Mouse (Mus musculus): ENCODE measurements around the gene Stard3.
A peak's percentile ranks its signal among the peaks of the same experiment; 100 is the strongest.

Gene Stard3

GRCm38 (mm10) chr11:98329081-98329959 lies 28.8 kb upstream of the Stard3 start, which contains the start of gene Neurod2:
Gene Neurod2, minus strand, starts transcription at chr11:98329648.
- no peak for DNase-seq (ENCODE audit: low spot score)

GRCm38 (mm10) chr11:98329960-98330744 lies 28.0 kb upstream of the Stard3 start:
- no peak for DNase-seq (ENCODE audit: low spot score)

- no peak for DNase-seq (ENCODE audit: low spot score)
Measured at GRCm38 (mm10) chr11:98330745-98331204, 27.4 kb upstream of the Stard3 start.

- no peak for DNase-seq (ENCODE audit: low spot score)
Measured at GRCm38 (mm10) chr11:98331401-98331800, 26.8 kb upstream of the Stard3 start.

- no peak for DNase-seq (ENCODE audit: low spot score)
Measured at GRCm38 (mm10) chr11:98332186-98332585, 26.0 kb upstream of the Stard3 start.

GRCm38 (mm10) chr11:98332841-98333240 lies 25.3 kb upstream of the Stard3 start:
- DNase-seq (ENCODE audit: low spot score) = no peak

GRCm38 (mm10) chr11:98333263-98333696 lies 24.9 kb upstream of the Stard3 start:
- no peak for DNase-seq (ENCODE audit: low spot score)

- DNase-seq (ENCODE audit: low spot score) = no peak
Measured at GRCm38 (mm10) chr11:98333981-98334741, 24.0 kb upstream of the Stard3 start.

- no peak for DNase-seq (ENCODE audit: low spot score)
Measured at GRCm38 (mm10) chr11:98335250-98335649, 22.9 kb upstream of the Stard3 start.

- no peak for DNase-seq (ENCODE audit: low spot score)
Measured at GRCm38 (mm10) chr11:98336245-98337107, 21.7 kb upstream of the Stard3 start.

- DNase-seq (ENCODE audit: low spot score) = no peak
Measured at GRCm38 (mm10) chr11:98338507-98338961, 19.6 kb upstream of the Stard3 start.

- DNase-seq (ENCODE audit: low spot score) = no peak
Measured at GRCm38 (mm10) chr11:98339071-98339501, 19.1 kb upstream of the Stard3 start.

GRCm38 (mm10) chr11:98339679-98340287 lies 18.4 kb upstream of the Stard3 start:
- no peak for DNase-seq (ENCODE audit: low spot score)

GRCm38 (mm10) chr11:98340597-98340996 lies 17.6 kb upstream of the Stard3 start:
- DNase-seq (ENCODE audit: low spot score) = no peak

GRCm38 (mm10) chr11:98341174-98341573 lies 17.0 kb upstream of the Stard3 start:
- DNase-seq (ENCODE audit: low spot score) = no peak

GRCm38 (mm10) chr11:98342000-98342945 lies 15.9 kb upstream of the Stard3 start:
- peak; percentile 84 for DNase-seq (ENCODE audit: low spot score)

- DNase-seq (ENCODE audit: low spot score) = peak; percentile 58
Measured at GRCm38 (mm10) chr11:98345253-98345652, 12.9 kb upstream of the Stard3 start.

- no peak for DNase-seq (ENCODE audit: low spot score)
Measured at GRCm38 (mm10) chr11:98346168-98346567, 12.0 kb upstream of the Stard3 start.

GRCm38 (mm10) chr11:98347385-98348082 lies 10.6 kb upstream of the Stard3 start:
- DNase-seq (ENCODE audit: low spot score) = no peak
